Mouse (Mus musculus) adrenal gland, postnatal 4 days (tissue): Measurements from ENCODE around the gene Prpf4. TPM values are rescaled to one million over a fixed set of nuclear protein-coding genes. Genes with fewer than 3 reads are reported as not detected.

ENCODE experiments used
- DNase-seq, 2 experiments: peaks; one replicate each; pipeline ENCODE4 v3.0.0; 2021 to 2022; ENCODE audit warnings: low spot score in 2 of 2, mixed read lengths in 2 of 2
- total RNA-seq, 2 experiments: library from RNA; stranded (reverse); gene quantifications; 2 replicates each; pipeline ENCODE4 v1.2.3; 2021

The Prpf4 gene
- total RNA-seq, 2 experiments from 2014 or later, result 26.0 to 27.6 TPM

DNA sequence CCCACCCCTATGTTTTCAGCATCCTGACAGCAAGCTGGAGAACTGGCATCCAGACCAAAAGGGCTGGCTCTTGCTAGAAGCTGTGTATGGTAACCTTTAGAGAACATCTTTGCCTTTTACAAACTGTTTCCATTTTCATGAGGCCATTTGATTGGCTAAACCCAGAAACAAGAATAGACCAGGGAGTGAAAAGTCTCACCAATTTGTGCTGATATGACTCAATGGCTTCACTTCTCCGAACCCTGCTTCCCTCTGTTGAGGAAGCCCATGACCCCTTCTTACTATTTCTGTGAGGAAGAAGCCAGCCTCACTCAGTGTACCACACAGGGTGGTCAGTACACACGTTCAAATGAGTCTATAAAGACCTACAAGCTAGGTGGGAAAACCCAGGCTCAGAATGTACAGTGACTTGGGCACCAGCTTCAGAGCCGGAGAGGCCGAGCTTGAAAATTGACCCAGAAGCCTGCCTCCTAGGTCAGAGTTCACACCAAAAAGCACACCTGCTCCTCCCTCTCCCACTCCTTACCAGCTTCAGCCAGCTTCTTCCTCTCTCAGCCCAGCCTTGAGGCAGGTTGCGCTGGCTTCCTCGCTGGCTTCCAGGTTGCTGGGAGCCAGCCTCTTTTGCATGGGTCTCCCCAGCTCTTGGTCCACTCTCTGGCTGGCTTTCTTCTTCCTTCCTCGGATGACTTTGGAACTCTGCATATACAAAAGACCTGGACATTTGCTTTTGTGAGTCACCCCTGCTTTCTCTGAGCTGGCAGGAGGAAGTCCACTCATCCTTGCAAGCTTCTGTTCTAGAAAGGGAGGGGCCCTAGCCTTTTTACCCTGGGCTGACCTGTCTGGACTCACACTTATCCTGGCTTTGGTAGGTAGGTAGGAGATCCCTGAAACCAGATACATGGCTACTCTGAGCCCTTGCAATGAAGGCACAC is 25.6 kb downstream of the Prpf4 start:
- DNase-seq, result no peak

DNA sequence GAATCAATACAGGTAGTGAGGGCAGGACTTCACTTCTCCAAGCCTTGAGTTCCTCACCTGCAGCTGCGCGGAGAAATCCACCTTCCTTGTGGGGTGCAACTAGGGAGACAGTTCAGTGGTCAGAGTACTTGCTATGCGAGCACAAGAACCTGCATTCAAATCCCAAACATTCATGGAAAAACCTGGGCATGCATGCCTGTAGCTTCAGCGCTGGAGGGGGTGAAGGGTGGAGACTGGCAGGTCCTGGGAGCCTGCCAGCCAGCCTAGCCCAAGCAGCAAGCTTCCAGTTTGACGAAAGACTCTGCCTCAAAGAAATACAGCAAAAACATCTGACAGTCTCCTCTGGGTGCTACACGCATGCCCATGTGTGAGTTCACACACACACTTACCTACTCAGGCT is 26.5 kb downstream of the Prpf4 start, which contains the start of gene Rnf183:
Gene Rnf183, minus strand, starts transcription at position 172 of the 400 bp plus-strand sequence.
- DNase-seq, result no peak

DNA sequence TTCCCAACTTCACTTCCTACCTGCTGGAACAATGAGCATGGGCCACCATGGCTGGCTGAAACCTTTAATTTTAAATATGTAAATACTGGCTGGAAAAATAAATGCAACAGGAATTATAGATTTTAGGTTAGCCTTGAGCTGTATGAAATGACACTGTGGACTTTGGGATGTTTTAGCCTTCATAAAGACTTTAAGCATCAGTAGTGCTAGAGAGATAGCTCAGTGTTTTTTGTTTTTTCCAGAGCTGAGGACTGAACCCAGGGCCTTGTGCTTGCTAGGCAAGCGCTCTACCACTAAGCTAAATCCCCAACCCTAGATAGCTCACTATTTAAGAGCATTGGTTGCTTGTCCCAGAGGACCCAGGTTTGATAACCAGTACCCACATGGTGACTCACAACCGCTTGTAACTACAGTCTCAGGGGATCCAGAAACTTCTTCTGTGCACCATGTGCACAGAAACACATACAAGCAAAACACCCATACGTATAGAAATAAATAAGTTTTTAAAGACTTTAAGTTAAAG is 28.7 kb downstream of the Prpf4 start:
- no peak for DNase-seq

GRCm38 (mm10) chr4:62437871-62438270 is 29.3 kb downstream of the Prpf4 start:
- DNase-seq, result no peak

DNA sequence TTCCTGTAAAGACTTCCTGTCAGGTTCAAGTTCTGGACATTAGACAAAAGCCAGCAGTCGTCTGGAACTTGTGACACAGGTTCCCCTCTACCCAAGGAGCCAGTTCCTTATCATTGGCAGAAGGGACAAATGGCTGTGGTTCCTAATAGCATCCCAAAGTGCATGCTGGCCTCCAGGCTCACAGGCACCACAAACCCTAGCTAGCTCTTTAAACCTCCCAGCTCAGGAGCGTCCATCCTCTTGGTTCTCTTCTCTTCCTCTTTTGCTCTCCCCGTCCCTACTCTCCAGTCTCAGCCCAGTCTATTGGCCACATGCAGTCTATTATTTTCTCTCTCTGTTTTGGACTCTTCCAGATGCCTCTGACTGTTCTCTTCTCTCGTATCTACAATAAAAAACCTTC is 31.2 kb downstream of the Prpf4 start:
- no peak for DNase-seq

DNA sequence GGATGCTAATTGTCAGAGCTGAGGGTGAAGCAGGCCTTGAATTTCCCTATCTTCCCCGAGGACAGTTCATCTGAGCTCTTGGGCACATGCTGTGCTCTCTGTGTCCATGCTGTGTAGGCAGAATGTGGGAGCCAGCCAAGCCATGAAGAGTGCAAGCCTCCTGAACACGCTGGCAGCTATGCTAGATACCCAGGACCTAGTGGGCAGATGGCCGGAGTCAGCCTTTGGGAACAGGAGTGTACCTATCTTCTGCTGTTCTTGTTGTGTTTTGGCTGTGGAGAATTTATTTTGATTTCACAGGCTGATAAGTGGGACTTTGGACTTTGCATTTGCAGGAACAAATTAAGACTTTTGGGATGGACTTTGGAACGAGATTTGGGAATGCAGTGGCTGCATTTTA is 31.9 kb downstream of the Prpf4 start:
- no peak for DNase-seq

DNA sequence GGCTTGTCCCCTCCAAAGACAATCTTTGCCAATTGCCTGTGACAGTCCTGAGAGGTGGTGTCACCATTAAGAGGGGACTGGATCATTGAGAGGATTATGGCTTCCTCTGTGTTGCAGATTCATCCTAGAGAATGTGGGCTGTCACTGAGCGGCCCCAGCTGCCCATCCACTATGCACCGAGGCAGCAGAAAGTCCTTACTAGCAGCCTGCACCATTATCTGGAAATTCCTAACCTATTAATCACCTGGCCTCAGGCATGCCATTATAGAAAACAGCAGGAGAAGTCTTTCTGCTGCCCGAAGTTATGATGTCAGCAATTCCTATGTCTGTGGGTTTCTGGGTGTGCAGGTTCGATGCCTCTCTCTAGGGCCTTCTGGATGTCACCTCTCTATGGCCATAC is 32.4 kb downstream of the Prpf4 start:
- no peak for DNase-seq

- no peak for DNase-seq
Observed at GRCm38 (mm10) chr4:62454995-62455394, 46.4 kb downstream of the Prpf4 start.

DNA sequence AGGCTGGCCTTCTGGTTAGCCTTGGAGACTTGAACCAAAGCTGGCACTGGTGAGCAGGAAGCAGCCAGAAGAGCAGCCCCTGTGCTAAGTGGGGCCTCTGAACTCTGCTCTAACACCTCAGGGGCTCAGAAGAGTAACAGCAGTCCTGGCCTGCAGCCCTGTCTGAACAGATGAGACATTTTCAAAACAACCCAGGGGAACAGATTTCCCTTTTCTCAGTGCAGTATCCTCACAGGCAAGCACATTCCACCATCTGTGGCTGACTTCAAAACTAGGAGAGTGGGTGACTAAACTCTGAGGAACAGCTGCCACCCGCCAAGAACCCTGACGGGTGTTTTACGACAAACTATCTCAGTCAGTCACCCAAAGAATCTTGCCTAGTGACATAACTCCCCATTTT is 50.5 kb downstream of the Prpf4 start:
- no peak for DNase-seq

GRCm38 (mm10) chr4:62460348-62460747 is 51.8 kb downstream of the Prpf4 start:
- no peak for DNase-seq

DNA sequence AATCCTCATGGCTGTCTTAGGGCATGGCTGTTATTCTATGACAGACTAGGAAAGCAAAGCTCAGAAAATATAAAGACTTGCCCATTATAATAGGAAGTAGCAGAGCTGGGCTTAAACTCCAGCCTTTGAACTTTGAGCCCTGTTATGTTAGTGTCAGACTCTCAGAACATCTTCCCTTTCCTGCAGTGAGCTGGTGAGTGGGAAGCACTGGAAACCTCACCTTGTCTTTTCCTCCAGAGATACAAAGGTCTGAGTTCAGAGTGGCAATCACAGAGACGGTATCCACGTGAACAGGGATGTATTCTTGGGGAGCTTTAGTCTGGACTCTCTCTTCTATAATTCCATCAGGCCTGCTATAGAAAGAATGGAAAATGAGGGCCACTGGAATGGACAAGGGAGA is 54.5 kb downstream of the Prpf4 start:
- DNase-seq, result no peak

GRCm38 (mm10) chr4:62468158-62468557 is 59.6 kb downstream of the Prpf4 start:
- DNase-seq, result no peak

DNA sequence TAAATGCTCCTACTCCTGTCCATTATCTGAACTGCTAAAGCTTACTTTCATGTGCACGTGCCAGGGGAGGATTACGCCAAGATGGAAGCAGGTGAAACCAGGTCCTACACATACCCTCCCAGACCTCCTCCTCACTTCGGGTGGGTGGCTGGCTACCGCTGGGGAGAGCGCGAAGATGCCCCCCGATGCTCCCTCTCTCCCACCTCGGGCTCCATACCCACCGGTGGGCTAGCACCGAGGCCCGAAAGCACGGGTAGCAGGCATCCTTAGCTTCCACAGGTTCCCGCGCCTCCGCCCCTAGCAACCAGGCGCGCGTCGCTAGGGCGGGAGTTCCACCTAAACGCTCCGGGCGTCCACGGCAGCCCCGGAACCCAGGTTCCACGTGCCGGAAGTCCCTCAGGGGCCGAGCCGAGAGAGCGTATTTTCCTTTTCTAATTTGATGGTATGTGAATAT is 62.0 kb downstream of the Prpf4 start, which contains the start of gene Wdr31:
Gene Wdr31, minus strand, starts transcription at position 299 of the 454 bp plus-strand sequence.
- peak; percentile 51 to 71 for DNase-seq

- DNase-seq, result no peak
Observed at GRCm38 (mm10) chr4:62472071-62472470, 63.5 kb downstream of the Prpf4 start.

GRCm38 (mm10) chr4:62475131-62475530 is 66.5 kb downstream of the Prpf4 start:
- no peak for DNase-seq

- no peak for DNase-seq
Observed at GRCm38 (mm10) chr4:62475793-62476192, 67.2 kb downstream of the Prpf4 start.

Other genes with a start within 250 kb of the Prpf4 start
- gene Zfp37, start 177.8 kb upstream of the Prpf4 start, total RNA-seq, result 10 to 100 TPM; 11.3 to 12.3 TPM
- gene Slc31a2, start 146.2 kb upstream of the Prpf4 start, total RNA-seq, result 10 to 100 TPM; 26.3 to 27.6 TPM
- 10 to 100 TPM; 45.1 to 50.9 TPM for gene Fkbp15, start 48.2 kb upstream of the Prpf4 start, total RNA-seq
- 10 to 100 TPM; 79.7 to 82.3 TPM for gene Slc31a1, start 48.1 kb upstream of the Prpf4 start, total RNA-seq
- 100 to 1,000 TPM in 1 of 2 experiments, 10 to 100 TPM in 1; 94.2 to 102 TPM for gene Cdc26, start 155 bp upstream of the Prpf4 start, total RNA-seq
- gene Rnf183, start 26.5 kb downstream of the Prpf4 start, total RNA-seq, result under 1 TPM in 1 of 2 experiments, not detected in 1; 0.42 TPM
- gene Wdr31, start 62.1 kb downstream of the Prpf4 start, total RNA-seq, result 1 to 10 TPM; 6.4 to 7.7 TPM
- gene Bspry, start 71.3 kb downstream of the Prpf4 start, total RNA-seq, result 1 to 10 TPM; 2.7 to 4.6 TPM
- gene Hdhd3, start 94.7 kb downstream of the Prpf4 start, total RNA-seq, result 10 to 100 TPM; 14.3 to 14.7 TPM
- 100 to 1,000 TPM; 108 to 110 TPM for gene Alad, start 111.1 kb downstream of the Prpf4 start, total RNA-seq
- 10 to 100 TPM; 60.4 to 64.4 TPM for gene Pole3, start 116.3 kb downstream of the Prpf4 start, total RNA-seq
- gene 4933430I17Rik, start 116.6 kb downstream of the Prpf4 start, total RNA-seq, result under 1 TPM; 0.62 to 0.87 TPM
- gene Rgs3, start 151.1 kb downstream of the Prpf4 start, total RNA-seq, result 10 to 100 TPM; 45.4 to 45.5 TPM